Mouse (Mus musculus): ENCODE measurements around the gene Ppp1r9a. TPM values are rescaled to one million over a fixed set of nuclear protein-coding genes. Genes with fewer than 3 reads are reported as not detected.

Gene Ppp1r9a
- total and polyA plus RNA-seq, 3 experiments = 1.0 TPM; not detected in 2

GRCm38 (mm10) chr6:4997599-4997998 is 94.9 kb downstream of the Ppp1r9a start:
- TF ChIP-seq ZNF384 (IDR thresholded peaks at IDR 0.05; ENCODE audit: low read depth, low read length) = no peak
- TF ChIP-seq MAX (IDR thresholded peaks at IDR 0.05; ENCODE audit: low read length) = no peak
- TF ChIP-seq TBP (conservative IDR thresholded peaks at IDR 0.05; ENCODE audit: low read depth, low read length) = no peak
- TF ChIP-seq ZC3H11A (IDR thresholded peaks at IDR 0.05; ENCODE audit: low read depth, low read length) = no peak
- no peak for TF ChIP-seq SMC3 (IDR thresholded peaks at IDR 0.05; ENCODE audit: low read depth, low read length)
- TF ChIP-seq RAD21 (IDR thresholded peaks at IDR 0.05; ENCODE audit: low read depth, low read length) = no peak
- TF ChIP-seq POLR2AphosphoS2 (IDR thresholded peaks at IDR 0.05; ENCODE audit: low read depth, low read length) = no peak
- no peak for TF ChIP-seq PAX5 (IDR thresholded peaks at IDR 0.05; ENCODE audit: low read length)
- no peak for TF ChIP-seq NELFE (IDR thresholded peaks at IDR 0.05; ENCODE audit: low read depth, low read length)
- TF ChIP-seq KAT2A (IDR thresholded peaks at IDR 0.05; ENCODE audit: insufficient replicate concordance, low read length) = no peak
- no peak for TF ChIP-seq SIN3A (IDR thresholded peaks at IDR 0.05; ENCODE audit: low read length)
- TF ChIP-seq MYC (IDR thresholded peaks at IDR 0.05; ENCODE audit: low read depth, low read length) = no peak
- no peak for TF ChIP-seq MXI1 (IDR thresholded peaks at IDR 0.05; ENCODE audit: low read depth, low read length)
- no peak for TF ChIP-seq USF1 (IDR thresholded peaks at IDR 0.05; ENCODE audit: low read depth, low read length)
- no peak for TF ChIP-seq MAFK (IDR thresholded peaks at IDR 0.05; ENCODE audit: insufficient replicate concordance, low read length)
- TF ChIP-seq TCF12 (IDR thresholded peaks at IDR 0.05; ENCODE audit: low read depth, low read length) = no peak
- TF ChIP-seq CTCF (conservative IDR thresholded peaks at IDR 0.05 in 1 of 2, IDR thresholded peaks at IDR 0.05 in 1 of 2; ENCODE audit: low read depth in 2 of 2, low read length in 2 of 2) = no peak
- no peak for TF ChIP-seq RCOR1 (conservative IDR thresholded peaks at IDR 0.05; ENCODE audit: low read depth, low read length)
- no peak for TF ChIP-seq UBTF (IDR thresholded peaks at IDR 0.05; ENCODE audit: low read depth, low read length)
- peaks cover 0 to 3% of the 10 kb centered on the region in 2 experiments; a peak in 1 of 4 replicates for H3K4me1 ChIP-seq (ENCODE audit: control insufficient read depth in 1 of 2, insufficient read depth in 2 of 2)
- H3K9ac ChIP-seq (ENCODE audit: insufficient read depth, low read depth) = no peak overlapping the region
- dilution Hi-C loops (cut with MboI; ENCODE audit: extremely low pct_ligation_motif_present, extremely low pct_unique_long_range_greater_than_20kb, low sequenced_read_pairs) (no loop called here), in situ Hi-C loops (cut with MboI; ENCODE audit: low pct_ligation_motif_present, low pct_unique_long_range_greater_than_20kb, low sequenced_read_pairs) (loop anchor here (25.0 kb wide), 1 partner anchor 390 kb away; the partner anchor contains the start of gene Asb4)
- H3K79me2 ChIP-seq (replicated peaks; ENCODE audit: control insufficient read depth, extremely low read depth, insufficient read depth, poor library complexity, severe bottlenecking) = no peaks in the 10 kb centered on the region
- no peak overlapping the region for H3K4me3 ChIP-seq (replicated peaks in 1 of 3; ENCODE audit: low read depth in 2 of 3, low read length in 2 of 3, poor library complexity in 1 of 3)
- H3K4me2 ChIP-seq (ENCODE audit: insufficient read depth, low read depth, poor library complexity, severe bottlenecking) = no peak overlapping the region
- H3K27ac ChIP-seq (ENCODE audit: insufficient read depth, low read depth) = no peak overlapping the region
- H3K27me3 ChIP-seq (replicated peaks) = no peaks in the 10 kb centered on the region
- H3K9me3 ChIP-seq (replicated peaks; ENCODE audit: low read length) = no peaks in the 10 kb centered on the region
- no peak for DNase-seq (ENCODE audit: extremely low read depth)
- no peaks in the 10 kb centered on the region for H3K36me3 ChIP-seq (replicated peaks in 1 of 2; ENCODE audit: control insufficient read depth in 1 of 2, insufficient read depth in 1 of 2, low read length in 1 of 2)

GRCm38 (mm10) chr6:4998929-4999328 is 96.2 kb downstream of the Ppp1r9a start:
- in situ Hi-C loops (cut with MboI; ENCODE audit: low pct_ligation_motif_present, low pct_unique_long_range_greater_than_20kb, low sequenced_read_pairs) (loop anchor here (25.0 kb wide), 1 partner anchor 388 kb away; the partner anchor contains the start of gene Asb4), dilution Hi-C loops (cut with MboI; ENCODE audit: extremely low pct_ligation_motif_present, extremely low pct_unique_long_range_greater_than_20kb, low sequenced_read_pairs) (no loop called here)
- H3K27me3 ChIP-seq (replicated peaks) = no peaks in the 10 kb centered on the region
- no peak overlapping the region for H3K4me2 ChIP-seq (ENCODE audit: insufficient read depth, low read depth, poor library complexity, severe bottlenecking)
- H3K36me3 ChIP-seq (replicated peaks in 1 of 2; ENCODE audit: control insufficient read depth in 1 of 2, insufficient read depth in 1 of 2, low read length in 1 of 2) = no peaks in the 10 kb centered on the region
- H3K27ac ChIP-seq (ENCODE audit: insufficient read depth, low read depth) = no peak overlapping the region
- H3K4me3 ChIP-seq (replicated peaks in 1 of 3; ENCODE audit: low read depth in 2 of 3, low read length in 2 of 3, poor library complexity in 1 of 3) = no peak overlapping the region
- no peaks in the 10 kb centered on the region for H3K79me2 ChIP-seq (replicated peaks; ENCODE audit: control insufficient read depth, extremely low read depth, insufficient read depth, poor library complexity, severe bottlenecking)
- DNase-seq (ENCODE audit: extremely low read depth) = no peak
- no peaks in the 10 kb centered on the region for H3K4me1 ChIP-seq (ENCODE audit: control insufficient read depth in 1 of 2, insufficient read depth in 2 of 2)
- H3K9me3 ChIP-seq (replicated peaks; ENCODE audit: low read length) = no peaks in the 10 kb centered on the region
- no peak for TF ChIP-seq ZMIZ1 (IDR thresholded peaks at IDR 0.05; ENCODE audit: low read depth, low read length)
- TF ChIP-seq ZNF384 (IDR thresholded peaks at IDR 0.05; ENCODE audit: low read depth, low read length) = no peak
- no peak for TF ChIP-seq HCFC1 (IDR thresholded peaks at IDR 0.05; ENCODE audit: low read depth, low read length)
- no peak for TF ChIP-seq RAD21 (IDR thresholded peaks at IDR 0.05; ENCODE audit: low read depth, low read length)
- no peak for TF ChIP-seq MAX (IDR thresholded peaks at IDR 0.05; ENCODE audit: low read length)
- TF ChIP-seq ELF1 (IDR thresholded peaks at IDR 0.05; ENCODE audit: low read depth, low read length) = no peak
- TF ChIP-seq NELFE (IDR thresholded peaks at IDR 0.05; ENCODE audit: low read depth, low read length) = no peak
- TF ChIP-seq RCOR1 (conservative IDR thresholded peaks at IDR 0.05; ENCODE audit: low read depth, low read length) = no peak
- TF ChIP-seq JUN (IDR thresholded peaks at IDR 0.05; ENCODE audit: insufficient read depth, low read depth, low read length) = no peak
- TF ChIP-seq PAX5 (IDR thresholded peaks at IDR 0.05; ENCODE audit: low read length) = no peak
- no peak for TF ChIP-seq E2F4 (IDR thresholded peaks at IDR 0.05; ENCODE audit: insufficient replicate concordance, low read depth, low read length)
- H3K9ac ChIP-seq (ENCODE audit: insufficient read depth, low read depth) = no peak overlapping the region

Data from CH12.LX (cell line).